Mouse (Mus musculus): Measurements from ENCODE around the gene Six6.

Gene Six6

GRCm38 (mm10) chr12:72939616-72940015 lies at the start of gene Six6:
Gene Six6, plus strand, starts transcription at chr12:72939892.
- DNase-seq = no peak

- DNase-seq = no peak
Observed at GRCm38 (mm10) chr12:72917159-72917993, 22.3 kb upstream of the Six6 start.

- no peak for DNase-seq
Observed at GRCm38 (mm10) chr12:72936751-72937150, 2.9 kb upstream of the Six6 start.

GRCm38 (mm10) chr12:72937537-72938120 lies 2.1 kb upstream of the Six6 start:
- no peak for DNase-seq

GRCm38 (mm10) chr12:72938176-72938575 lies 1.5 kb upstream of the Six6 start:
- no peak for DNase-seq

- no peak for DNase-seq
Observed at GRCm38 (mm10) chr12:72938600-72939490, 847 bp upstream of the Six6 start.

- DNase-seq = no peak
Observed at GRCm38 (mm10) chr12:72940071-72940821, 554 bp downstream of the Six6 start, which contains the start of gene 4930447C04Rik. Gene 4930447C04Rik, minus strand, starts transcription at chr12:72940774.

GRCm38 (mm10) chr12:72940822-72941397 lies 1.2 kb downstream of the Six6 start:
- DNase-seq = no peak

GRCm38 (mm10) chr12:72941398-72942051 lies 1.8 kb downstream of the Six6 start:
- DNase-seq = no peak

GRCm38 (mm10) chr12:72942171-72942570 lies 2.5 kb downstream of the Six6 start:
- DNase-seq = no peak

GRCm38 (mm10) chr12:72943574-72944110 lies 4.0 kb downstream of the Six6 start:
- no peak for DNase-seq

GRCm38 (mm10) chr12:72944411-72945225 lies 4.9 kb downstream of the Six6 start:
- DNase-seq = no peak

- DNase-seq = no peak
Observed at GRCm38 (mm10) chr12:72945301-72946063, 5.8 kb downstream of the Six6 start.

- DNase-seq = no peak
Observed at GRCm38 (mm10) chr12:72946064-72946395, 6.3 kb downstream of the Six6 start.

- no peak for DNase-seq
Observed at GRCm38 (mm10) chr12:72946805-72947204, 7.1 kb downstream of the Six6 start.

- no peak for DNase-seq
Observed at GRCm38 (mm10) chr12:72947335-72947734, 7.6 kb downstream of the Six6 start.

GRCm38 (mm10) chr12:72953089-72953488 lies 13.4 kb downstream of the Six6 start:
- DNase-seq = no peak

- no peak for DNase-seq
Observed at GRCm38 (mm10) chr12:72953858-72954257, 14.2 kb downstream of the Six6 start.

GRCm38 (mm10) chr12:72954906-72955305 lies 15.2 kb downstream of the Six6 start:
- no peak for DNase-seq
